Mouse (Mus musculus) heart, postnatal 4 days (tissue): ENCODE measurements around the gene Trpv5. TPM values are rescaled to one million over a fixed set of nuclear protein-coding genes. Genes with fewer than 3 reads are reported as not detected.

Experiments
- DNase-seq: peaks from one replicate; pipeline ENCODE4 v3.0.0; 2021
- total RNA-seq, 2 experiments: library from RNA; stranded (reverse); gene quantifications; 2 replicates each; pipeline ENCODE4 v1.2.3; 2021

Gene Trpv5
- total RNA-seq, 2 experiments from 2014 or later = not detected

DNA sequence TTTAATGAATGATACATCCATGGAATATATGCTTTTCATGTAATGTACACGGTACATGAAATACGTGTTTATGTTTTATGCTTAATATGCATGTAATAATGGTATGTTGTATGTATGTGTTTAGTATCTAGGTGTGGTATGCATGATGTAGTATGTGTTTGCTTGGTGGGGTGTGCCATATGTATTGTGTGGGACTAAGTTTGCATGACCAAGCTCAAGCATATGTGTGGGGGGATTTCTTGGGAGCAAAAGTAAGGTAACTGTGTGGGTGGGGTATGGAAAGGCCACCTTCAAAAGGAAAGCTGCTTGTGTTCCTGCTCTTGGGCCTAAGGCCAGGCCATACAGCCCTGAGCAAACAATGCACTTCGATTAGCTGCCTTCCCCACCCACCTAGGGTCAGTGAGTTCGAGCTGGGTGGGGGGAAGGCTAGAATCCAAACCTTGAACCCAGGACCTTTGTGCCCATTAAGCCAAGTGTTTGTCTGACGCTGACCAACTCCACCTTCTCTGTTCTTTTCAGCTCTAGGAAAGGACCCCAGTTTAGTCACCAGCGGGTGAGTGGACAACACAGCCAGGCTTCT lies 42.6 kb downstream of the Trpv5 start:
- no peak for DNase-seq

DNA sequence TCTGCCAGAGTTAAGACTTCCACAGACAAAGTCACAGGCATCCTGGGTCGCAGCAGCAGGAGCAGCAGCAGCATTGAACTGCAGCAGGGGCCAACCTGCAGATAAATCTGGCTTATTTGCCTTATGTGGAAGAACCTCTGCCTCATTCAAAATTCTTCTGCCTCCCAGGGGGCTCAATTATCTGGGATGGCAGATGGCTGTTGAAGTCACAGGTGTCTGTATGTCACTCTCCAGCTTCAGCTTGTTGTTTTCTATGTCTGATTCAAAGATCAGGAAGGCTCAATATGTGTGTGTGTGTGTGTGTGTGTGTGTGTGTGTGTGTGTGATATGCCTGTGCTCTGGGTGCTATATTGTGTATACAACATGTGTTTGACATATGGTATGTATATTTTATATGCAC lies 43.2 kb downstream of the Trpv5 start:
- DNase-seq = no peak

DNA sequence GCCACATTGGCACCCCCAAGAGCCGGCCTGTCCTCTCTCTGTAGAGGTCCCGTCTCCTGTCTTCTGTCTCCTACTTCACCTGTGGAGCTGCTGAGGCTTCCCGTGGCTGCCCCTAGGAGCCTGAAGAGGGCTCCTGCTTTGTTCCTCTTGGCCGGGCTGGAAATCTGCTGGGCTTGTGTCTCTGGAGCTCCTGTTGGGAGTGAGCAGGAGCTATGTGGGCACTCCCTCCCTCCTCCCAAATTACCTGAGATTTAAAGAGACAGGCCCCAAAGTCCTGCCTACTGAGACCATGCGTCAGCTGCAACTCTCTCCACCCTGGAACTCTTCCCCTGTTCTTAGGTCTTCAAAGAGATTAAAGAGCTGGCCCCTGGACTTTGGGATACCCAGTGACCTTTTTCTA lies 44.4 kb downstream of the Trpv5 start, which contains the start of gene Trpv6:
Gene Trpv6, minus strand, starts transcription at position 228 of the 400 bp plus-strand sequence.
- DNase-seq = no peak

DNA sequence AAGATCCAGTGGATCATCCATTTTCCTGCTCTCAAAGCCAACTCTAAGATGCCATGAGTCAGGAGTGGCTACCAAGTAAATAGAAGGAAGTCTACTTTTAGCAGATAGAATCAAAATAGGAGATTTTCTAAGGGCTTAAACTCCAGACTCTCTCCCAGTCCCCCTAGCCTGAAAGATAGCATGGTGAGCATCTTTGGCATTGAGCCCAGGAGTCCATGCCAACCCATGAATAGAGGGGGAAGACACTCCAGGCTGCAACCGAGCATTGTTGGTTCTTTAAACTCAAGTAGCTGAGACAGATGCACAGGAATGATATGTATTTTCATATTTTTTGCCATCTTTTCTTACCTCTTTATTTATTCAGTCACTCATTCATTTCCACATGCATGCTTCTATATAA lies 45.4 kb downstream of the Trpv5 start:
- no peak for DNase-seq

DNA sequence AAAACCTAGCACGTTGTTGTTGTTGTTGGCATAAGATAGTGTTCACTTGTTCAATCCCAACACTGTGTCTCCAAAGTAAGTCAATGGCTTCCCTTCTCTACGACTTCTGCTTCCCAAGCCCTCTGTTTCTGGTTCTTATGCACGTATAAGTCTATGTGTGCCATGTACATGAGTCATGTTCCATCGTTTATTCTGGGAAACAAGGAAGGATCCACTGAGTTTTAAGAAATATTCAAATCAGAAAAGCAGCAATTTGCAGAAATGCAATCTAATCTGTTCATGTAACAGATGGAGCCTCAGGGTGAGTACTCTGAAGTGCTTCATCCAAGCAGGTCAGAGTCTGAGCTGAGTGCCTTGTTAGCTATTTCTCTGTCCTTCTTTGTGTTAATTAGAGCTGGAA lies 49.0 kb downstream of the Trpv5 start:
- DNase-seq = no peak

DNA sequence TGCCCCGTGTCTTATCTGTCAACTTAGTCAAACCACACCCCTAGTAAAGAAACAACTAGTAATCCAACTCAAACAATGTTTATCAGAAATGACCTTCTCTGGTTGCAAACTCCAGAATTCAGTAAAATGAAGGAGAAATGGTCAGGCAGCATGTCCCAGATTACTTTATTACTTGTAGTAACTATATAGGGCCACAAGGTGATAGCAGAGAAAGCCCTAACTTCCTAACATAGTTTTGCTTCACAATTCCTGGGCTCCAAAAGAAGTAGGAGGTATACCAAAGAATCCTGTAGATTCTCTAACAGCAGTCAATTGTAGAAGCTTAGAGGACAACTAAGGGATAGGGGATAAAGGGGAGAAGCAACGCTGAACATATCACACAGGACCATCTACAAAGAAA lies 49.8 kb downstream of the Trpv5 start:
- no peak for DNase-seq

DNA sequence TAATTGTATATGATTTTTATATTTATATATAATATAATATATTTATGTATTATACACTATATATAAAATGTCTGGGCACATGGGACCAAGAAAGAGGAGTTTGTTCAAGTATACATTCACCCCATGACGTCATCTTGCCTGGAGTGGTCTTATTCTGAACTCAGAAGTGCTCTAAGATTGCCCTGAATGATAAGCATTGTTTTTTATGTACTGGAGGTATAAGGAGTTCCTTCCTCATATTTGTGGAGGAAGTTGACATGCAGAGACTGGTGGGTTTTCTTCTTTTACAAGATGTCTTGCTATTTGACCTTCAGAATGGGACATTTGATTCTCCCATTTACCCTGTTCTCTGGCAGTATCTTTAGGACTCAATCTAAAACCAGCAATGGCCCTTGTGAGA lies 52.4 kb downstream of the Trpv5 start:
- no peak for DNase-seq

DNA sequence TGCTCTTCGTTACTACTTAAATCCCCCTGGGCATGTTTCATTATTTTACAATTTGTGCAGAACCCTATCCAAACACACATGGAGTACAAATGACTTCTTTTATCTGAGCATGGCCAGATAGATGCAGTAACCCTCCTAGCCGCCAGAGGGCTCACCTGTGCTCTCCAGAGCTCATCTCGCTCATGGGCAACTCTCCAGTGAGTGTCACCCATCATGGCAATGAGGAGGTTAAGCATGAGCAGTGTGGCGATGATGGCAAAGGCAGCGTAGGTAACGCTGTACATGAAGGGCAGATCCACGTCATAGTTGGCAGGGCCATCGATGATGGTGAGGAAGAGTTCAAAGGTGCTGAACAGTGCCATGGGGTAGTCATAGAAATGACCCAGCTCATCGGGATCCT lies 57.9 kb downstream of the Trpv5 start:
- peak; percentile 16 for DNase-seq

DNA sequence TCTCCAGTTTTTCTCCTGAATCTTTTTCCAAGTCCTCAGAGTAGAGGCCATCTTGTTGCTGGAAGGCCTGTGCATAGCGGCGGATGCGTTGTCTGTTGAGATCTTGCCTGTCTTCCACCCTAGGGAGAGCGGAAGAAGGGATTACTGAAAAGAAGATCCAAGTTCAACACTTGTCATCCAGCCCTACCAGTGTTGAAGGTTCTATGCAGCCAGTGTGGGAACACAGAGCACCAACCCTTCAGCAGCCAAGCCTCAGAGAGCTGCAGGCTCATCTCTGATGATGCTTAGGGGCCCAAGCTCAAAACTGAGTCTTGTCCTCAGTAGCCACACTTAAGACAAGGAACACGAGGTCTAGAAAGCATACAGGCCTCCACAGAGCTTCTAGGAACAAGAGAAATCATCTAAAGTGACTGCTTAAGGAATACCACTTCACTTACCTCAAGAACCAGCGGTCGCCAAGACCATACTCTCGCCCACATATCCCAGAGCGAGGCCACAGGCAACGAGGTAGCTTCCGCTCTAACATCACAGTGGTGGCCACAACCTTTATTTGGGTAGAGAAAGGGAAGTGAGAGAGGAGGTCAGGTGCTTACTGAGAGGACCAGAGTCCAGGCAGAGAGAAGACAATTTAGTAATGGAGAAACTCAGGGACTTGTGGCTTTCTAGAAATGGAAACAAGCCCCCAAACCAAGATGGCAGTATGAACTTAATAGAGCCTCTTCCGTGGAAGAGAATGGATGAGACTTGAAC lies 59.2 kb downstream of the Trpv5 start:
- no peak for DNase-seq

DNA sequence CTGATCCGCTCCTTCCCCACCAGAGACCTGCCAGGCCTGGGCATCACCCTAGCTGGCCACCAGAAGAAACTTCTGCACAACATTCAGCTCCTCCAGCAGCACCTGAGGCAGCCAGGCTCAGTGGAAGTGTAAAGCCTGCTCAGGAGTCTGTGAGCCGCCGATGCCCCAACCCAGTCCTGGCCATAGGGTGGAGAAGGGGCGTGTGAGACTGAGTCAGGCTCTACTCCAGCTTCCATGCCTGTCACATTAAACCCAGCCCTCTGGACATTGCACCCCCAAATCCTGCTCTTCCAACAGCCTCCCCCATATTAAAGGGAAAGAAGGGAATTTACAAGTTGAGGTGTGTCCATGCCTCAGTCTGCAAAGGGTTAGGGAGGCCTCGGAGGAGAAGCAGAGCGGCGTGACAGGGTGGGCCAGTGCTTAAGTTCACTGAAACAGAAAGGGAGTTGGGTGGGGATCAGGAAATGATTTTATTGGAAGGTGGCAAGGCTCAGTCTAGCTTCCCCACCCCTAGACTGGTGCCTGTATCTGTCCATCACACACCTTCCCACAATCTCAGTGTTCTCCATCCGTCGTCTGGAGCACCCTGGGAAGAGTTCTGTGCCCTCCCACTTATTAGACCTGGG lies 60.3 kb downstream of the Trpv5 start:
- DNase-seq = no peak

DNA sequence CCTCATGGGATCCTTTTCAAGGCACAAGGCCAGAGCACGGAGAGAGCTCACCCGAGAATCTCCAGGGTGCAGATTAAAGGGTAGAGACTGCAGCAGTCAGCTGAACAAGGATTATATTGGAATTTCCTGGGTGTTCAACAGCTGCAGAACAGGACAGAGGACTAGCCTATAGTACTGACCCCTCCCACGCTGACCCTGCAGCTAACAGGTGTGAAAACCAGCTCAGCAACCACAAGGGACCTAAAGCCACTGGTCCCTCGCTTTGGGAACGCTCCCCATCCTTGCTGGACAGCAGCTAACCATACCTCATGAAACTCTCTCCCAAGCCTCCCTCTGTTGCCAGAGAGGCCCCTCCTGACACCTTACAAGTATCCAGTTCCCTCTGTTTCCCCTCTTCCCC lies 72.9 kb downstream of the Trpv5 start:
- no peak for DNase-seq

DNA sequence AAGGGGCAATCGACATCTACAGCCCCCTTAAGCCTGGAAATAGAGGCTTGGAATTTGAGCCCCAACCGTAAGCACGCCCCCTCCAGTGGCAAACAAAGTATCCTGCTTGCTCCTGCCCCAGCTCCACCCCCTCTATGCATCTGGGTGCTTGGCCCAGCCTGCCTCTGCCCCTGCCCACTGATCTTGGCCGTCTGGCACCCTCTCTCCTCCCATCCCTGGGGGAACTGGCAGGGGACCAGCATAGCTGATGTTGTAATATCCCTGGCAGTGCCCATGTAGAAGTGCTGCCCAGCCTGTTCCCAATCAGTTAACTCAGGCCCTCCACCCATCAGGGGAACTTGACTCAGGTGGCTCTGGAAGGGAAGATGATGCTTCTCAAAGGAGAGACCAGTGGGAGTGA lies 74.4 kb downstream of the Trpv5 start:
- DNase-seq = peak; percentile 29

DNA sequence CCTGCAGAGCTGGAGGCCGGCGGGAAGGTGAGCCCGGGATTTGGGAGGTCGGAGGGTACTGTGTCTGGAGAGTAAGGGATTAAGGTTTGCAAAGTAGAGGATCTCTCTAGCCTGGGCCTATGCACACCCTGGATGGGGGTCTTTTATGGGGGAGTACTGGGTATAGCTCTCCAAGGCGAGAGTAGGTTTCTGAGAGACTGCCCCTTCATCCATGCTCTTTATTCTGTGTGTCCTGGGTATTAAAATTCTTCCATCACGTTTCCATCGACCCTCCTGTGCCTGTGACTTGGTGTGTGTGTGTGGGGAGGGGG lies 74.8 kb downstream of the Trpv5 start:
- no peak for DNase-seq

DNA sequence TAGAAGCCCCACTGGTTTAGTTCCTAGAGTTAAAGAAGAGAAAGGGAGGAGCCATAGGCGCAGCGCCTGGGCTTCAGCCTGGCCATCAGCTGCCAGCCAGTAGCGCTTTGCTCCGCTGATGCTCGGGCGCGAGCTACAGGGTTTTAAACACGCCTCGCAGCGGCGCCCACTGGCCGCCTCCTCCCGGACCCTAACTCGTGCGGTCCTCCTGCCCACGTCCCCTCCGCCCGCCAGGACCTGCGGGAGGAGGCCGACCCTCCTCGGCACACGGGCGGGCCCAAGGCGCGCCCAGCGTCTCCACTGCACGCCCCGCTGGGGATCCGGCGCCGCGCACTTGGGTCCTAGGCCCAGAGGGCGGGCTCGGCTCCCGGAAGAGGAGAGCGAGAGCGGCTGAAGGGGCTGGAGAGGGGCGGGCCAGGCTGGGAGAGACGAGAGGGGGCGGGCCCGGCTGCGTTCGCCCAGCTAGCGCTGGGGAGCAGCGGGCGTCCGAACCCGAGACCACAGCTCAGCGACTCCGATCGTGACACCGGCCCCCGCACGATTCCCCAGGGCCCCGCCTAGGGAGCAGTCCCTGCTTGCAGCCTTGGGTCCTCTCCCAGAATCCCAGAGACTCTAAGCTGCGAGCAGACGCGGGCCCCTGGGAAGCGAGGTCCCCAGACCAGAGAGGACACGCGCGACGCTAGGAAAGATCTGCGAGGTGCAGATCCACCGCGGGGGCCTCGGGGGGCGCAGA lies 75.3 kb downstream of the Trpv5 start, which contains the start of gene Ephb6:
Gene Ephb6, plus strand, starts transcription at position 422 of the 733 bp plus-strand sequence.
- DNase-seq = peak; percentile 74

DNA sequence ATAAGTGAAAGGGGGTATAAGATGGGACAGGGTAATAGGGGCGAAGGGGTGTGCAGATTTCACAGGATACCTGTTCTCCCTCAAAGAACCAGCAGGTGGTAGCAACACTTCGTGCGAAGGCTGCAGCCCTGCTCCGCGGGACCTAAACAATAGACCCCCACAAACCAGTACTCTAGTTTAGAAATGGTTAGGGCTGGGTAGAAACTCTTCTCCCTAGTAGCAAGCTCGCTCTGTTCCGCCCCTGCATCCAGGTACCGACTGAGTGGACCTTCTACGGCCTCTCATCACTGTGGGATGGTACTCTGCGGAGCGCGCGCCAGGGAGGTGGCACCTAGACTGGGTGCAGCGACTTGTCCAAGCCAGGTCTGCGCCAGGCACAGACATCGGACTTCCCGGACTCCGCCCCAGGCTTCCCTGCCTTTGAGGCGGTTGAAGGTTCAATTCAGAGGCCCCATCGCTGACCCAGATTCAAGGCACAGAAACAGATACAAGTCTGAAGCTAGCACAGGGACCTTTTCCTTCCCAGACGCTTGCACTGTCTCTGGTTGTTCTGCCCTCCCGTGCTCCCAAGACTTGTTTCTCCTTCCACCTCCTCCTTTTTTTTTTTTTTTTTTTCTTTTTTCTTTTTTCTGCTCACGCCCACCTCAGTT lies 76.0 kb downstream of the Trpv5 start:
- DNase-seq = peak; percentile 53

Other genes with a start within 250 kb of the Trpv5 start
- gene Gm10334, start 234.6 kb downstream of the Trpv5 start, total RNA-seq = not detected
- not detected for gene Prss1, start 221.8 kb downstream of the Trpv5 start, total RNA-seq
- gene Prss2, start 159.0 kb downstream of the Trpv5 start, total RNA-seq = not detected
- gene Ephb6, start 75.3 kb downstream of the Trpv5 start, total RNA-seq = 1 to 10 TPM; 2.3 to 3.1 TPM
- not detected for gene Trpv6, start 44.4 kb downstream of the Trpv5 start, total RNA-seq
- not detected for gene Llcfc1, start 3.7 kb upstream of the Trpv5 start, total RNA-seq
- under 1 TPM; 0.41 TPM for gene Kel, start 23.6 kb upstream of the Trpv5 start, total RNA-seq
- not detected for gene Olfr459, start 94.4 kb upstream of the Trpv5 start, total RNA-seq
- gene Pip, start 166.8 kb upstream of the Trpv5 start, total RNA-seq = not detected
- gene Sval2, start 172.2 kb upstream of the Trpv5 start, total RNA-seq = not detected